Mouse (Mus musculus) lung, postnatal 0 days (tissue): Measurements from ENCODE around the gene Jak1.

Experiments used
- CTCF ChIP-seq: IDR thresholded peaks from 2 replicates; pipeline ENCODE4 v1.5.1; 2016; ENCODE audit warnings: antibody characterized with exemption, mild to moderate bottlenecking
- EP300 ChIP-seq: IDR thresholded peaks from 2 replicates; pipeline ENCODE4 v1.6.1; 2016; ENCODE audit warnings: antibody characterized with exemption, mild to moderate bottlenecking, control low read depth

- TF ChIP-seq CTCF (no peak), EP300 (no peak)
Measured at GRCm38 (mm10) chr4:101196407-101196806, 68.7 kb downstream of the Jak1 start.
